ENCODE assay signal across 8 mouse cellular contexts in the genomic region with DNA sequence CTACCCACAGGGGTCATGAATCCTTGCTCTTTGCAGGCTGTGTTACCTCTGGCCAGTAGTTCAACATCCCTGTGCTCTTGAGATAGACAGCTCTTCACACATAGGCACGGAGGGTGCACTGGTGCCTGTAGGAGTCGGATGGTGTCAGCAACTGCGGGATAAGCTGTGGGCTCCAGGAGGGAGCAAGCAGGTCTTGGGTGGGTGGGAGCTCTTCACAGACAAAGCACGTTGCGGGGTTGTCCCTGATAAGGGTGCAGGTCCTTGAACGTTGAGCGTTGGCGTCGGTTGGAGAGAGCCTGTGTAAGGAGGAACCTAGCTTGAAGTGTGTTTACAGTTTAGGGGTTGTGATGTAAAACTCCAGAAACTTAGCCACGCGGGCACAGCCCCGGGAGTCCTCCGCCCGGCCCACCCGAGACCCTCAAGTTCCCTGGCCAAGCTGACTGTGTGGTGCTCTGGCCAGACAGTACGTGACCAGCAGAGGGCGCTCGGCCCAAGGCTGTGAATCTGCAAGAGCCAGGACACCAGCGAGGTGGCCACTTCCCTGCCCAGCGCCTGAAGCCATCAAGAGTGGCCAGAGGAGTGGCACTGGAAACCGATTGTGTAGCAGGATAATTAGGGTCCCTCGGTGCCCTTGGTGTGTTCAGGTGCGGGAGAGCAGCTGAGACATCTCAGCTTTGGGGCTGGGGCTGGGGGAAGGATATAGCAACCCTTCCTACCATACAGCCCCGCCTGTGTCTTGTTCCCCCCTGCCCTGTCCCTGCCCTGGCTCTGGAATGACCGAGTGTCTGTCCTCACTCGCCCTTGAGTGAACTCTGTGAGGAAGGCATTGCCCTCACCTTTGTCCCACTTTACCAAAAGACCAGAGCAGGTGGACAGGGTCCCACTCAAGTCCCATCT. TPM values are rescaled to one million over a fixed set of nuclear protein-coding genes. Genes with fewer than 3 reads are reported as not detected.
DNase-seq lines count a peak whose midpoint lies in the region; ATAC-seq and TF ChIP-seq lines count a peak whose summit lies in the region.

No protein-coding gene starts in this region.

- H3K4me1 ChIP-seq in hindbrain, postnatal 0 days (ENCODE audit: insufficient read depth, low read length): no peaks in the 10 kb centered on the region

- TF ChIP-seq CTCF in hindbrain, postnatal 0 days (IDR thresholded peaks at IDR 0.05; ENCODE audit: low read depth): peak; percentile 100
- TF ChIP-seq CTCF in left cerebral cortex, adult 2 months (IDR thresholded peaks at IDR 0.05): peak; percentile 99

- no peak overlapping the region for H3K4me3 ChIP-seq in hindbrain, postnatal 0 days (ENCODE audit: low read length)
- H3K4me3 ChIP-seq in left cerebral cortex, adult 2 months: no peak overlapping the region

- WGBS in hindbrain, postnatal 0 days: 32% methylated on average over 26 of the region's 26 CpGs

- ATAC-seq in activated CD4-positive, CD25-positive, alpha-beta regulatory T cell, adult 4 months: peak; percentile 56
- peak; percentile 74 for ATAC-seq in common myeloid progenitor, adult 5-6 weeks (replicated peaks; ENCODE audit: low read depth, poor library complexity, severe bottlenecking)
- peak; percentile 80 for ATAC-seq in hindbrain, postnatal 0 days
- peak; percentile 92 for ATAC-seq in megakaryocyte, adult 5-6 weeks (ENCODE audit: poor library complexity, severe bottlenecking)

- H3K27ac ChIP-seq in hindbrain, postnatal 0 days: no peak overlapping the region
- no peak overlapping the region for H3K27ac ChIP-seq in left cerebral cortex, adult 2 months

- no peaks in the 10 kb centered on the region for H3K9me3 ChIP-seq in hindbrain, postnatal 0 days (ENCODE audit: low read length)

- peak; percentile 95 for DNase-seq in gastrocnemius, postnatal 10 days
- DNase-seq in hindbrain, postnatal 0 days (ENCODE audit: low spot score): peak; percentile 91
- peak; percentile 83 to 89 for DNase-seq in left cerebral cortex, adult 2 months (ENCODE audit: extremely low spot score in 1 of 2, low spot score in 2 of 2)
- peak; percentile 70 for DNase-seq in right cerebral cortex, adult 18-20 months
- peak; percentile 88 for DNase-seq in urinary bladder, adult 2 months (ENCODE audit: low spot score)

- 0 out of 2 replicates have a peak overlapping the region, but pooled peaks have one; percentile 5 for H3K4me2 ChIP-seq in hindbrain, postnatal 0 days (ENCODE audit: low read depth, low read length)

- no peak overlapping the region for H3K9ac ChIP-seq in hindbrain, postnatal 0 days (replicated peaks; ENCODE audit: low read length)

- H3K36me3 ChIP-seq in hindbrain, postnatal 0 days (ENCODE audit: insufficient read depth, low read length): no peaks in the 10 kb centered on the region

- intact Hi-C loops in left cerebral cortex, adult 2 months (cut with DNase I): loop anchor here (1.0 to 10.0 kb wide), 4 partner anchors 360 to 1716 kb away; a partner anchor contains a TSS

- H3K27me3 ChIP-seq in hindbrain, postnatal 0 days (ENCODE audit: insufficient read depth, low read length): no peaks in the 10 kb centered on the region

RNA-seq across cellular contexts. Expression of a gene that starts 32.4 kb away (rescaled TPM):
- polyA plus RNA-seq in activated CD4-positive, CD25-positive, alpha-beta regulatory T cell, adult 4 months (2017; shearing (Covaris generic)): 100 to 1,000 TPM; 118 to 141 TPM
- total RNA-seq in common myeloid progenitor, adult 5-6 weeks (2017): 0.15 and 6.0 TPM in 2 replicates
- total RNA-seq in gastrocnemius, postnatal 10 days (2021): under 1 TPM in 1 of 2 experiments, not detected in 1; 0.09 TPM
- total RNA-seq in hindbrain, postnatal 0 days (2014; rRNA removed): not detected in 2 replicates
- 0.58 and 0.68 TPM in 2 replicates for polyA plus RNA-seq in hindbrain, postnatal 0 days (2015; fragmentation: Nextera tagmentation; extraction: Ambion mirVana)
- under 1 TPM in 1 of 2 experiments, not detected in 1; 0.36 TPM for total RNA-seq in left cerebral cortex, adult 2 months (2021)
- 54.6 and 63.0 TPM in 2 replicates for total RNA-seq in megakaryocyte, adult 5-6 weeks (2015)
- 35.6 and 56.8 TPM in 2 replicates for total RNA-seq in megakaryocyte, adult 5-6 weeks (2017)
- polyA plus RNA-seq in urinary bladder, adult 2 months (2012; rRNA removed): 11.3 and 15.7 TPM in 2 replicates

RNA-seq across cellular contexts. Expression of a gene that starts 33.4 kb away (rescaled TPM):
- not detected for polyA plus RNA-seq in activated CD4-positive, CD25-positive, alpha-beta regulatory T cell, adult 4 months (2017; shearing (Covaris generic))
- total RNA-seq in common myeloid progenitor, adult 5-6 weeks (2017): not detected in 2 replicates
- 10 to 100 TPM in 1 of 2 experiments, 1 to 10 TPM in 1; 9.1 to 17.4 TPM for total RNA-seq in gastrocnemius, postnatal 10 days (2021)
- 0.21 TPM in 1 of 2 replicates, not detected in the other for total RNA-seq in hindbrain, postnatal 0 days (2014; rRNA removed)
- polyA plus RNA-seq in hindbrain, postnatal 0 days (2015; fragmentation: Nextera tagmentation; extraction: Ambion mirVana): not detected in 2 replicates
- total RNA-seq in left cerebral cortex, adult 2 months (2021): under 1 TPM in 1 of 2 experiments, not detected in 1; 0.11 TPM
- not detected in 2 replicates for total RNA-seq in megakaryocyte, adult 5-6 weeks (2015)
- total RNA-seq in megakaryocyte, adult 5-6 weeks (2017): not detected in 2 replicates
- polyA plus RNA-seq in urinary bladder, adult 2 months (2012; rRNA removed): 5.4 and 5.9 TPM in 2 replicates
